Mouse (Mus musculus): ENCODE data around the gene Capn12.

- no peak for TF ChIP-seq CTCF (conservative IDR thresholded peaks at IDR 0.05; ENCODE audit: low read length)
- TF ChIP-seq POU5F1 (IDR thresholded peaks at IDR 0.05; ENCODE audit: borderline replicate concordance, low read length) = no peak
These were observed 48.2 kb downstream of the Capn12 start for GRCm38 (mm10) chr7:28929381-28929780.

Data from E14TG2a.4 (cell line).